Mouse (Mus musculus) stomach, postnatal 0 days (tissue): ENCODE measurements around the gene Prkg1.

Source experiments
- CTCF ChIP-seq: IDR thresholded peaks from 2 replicates; pipeline ENCODE4 v1.5.1; 2016; ENCODE audit warnings: antibody characterized with exemption, low read depth, mild to moderate bottlenecking, moderate library complexity
- EP300 ChIP-seq: optimal IDR thresholded peaks from 2 replicates; pipeline ENCODE3; 2016; ENCODE audit warnings: antibody characterized with exemption

DNA sequence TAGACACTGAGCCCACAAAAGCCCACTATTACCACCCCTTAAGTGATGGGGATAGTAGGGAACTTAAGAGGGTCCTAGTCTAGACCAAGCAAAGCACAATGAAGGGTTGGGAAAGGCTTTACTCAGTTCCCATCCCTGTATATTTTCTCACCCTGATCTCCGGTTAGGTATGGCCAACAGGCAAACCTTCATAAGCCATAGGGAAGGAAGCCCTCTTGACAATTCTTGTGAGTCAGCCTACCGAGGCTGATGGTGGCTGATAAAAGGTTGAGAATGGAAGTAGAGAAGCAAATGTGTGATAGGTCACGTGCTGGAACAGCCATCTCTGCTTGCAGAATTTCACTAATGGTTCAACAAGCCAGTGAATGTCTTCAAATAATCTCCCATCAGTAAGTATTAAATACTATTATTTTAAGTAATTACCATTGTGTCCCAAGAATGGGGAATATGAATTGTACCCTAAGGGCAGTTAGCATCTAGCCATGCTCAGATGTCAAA lies 16.7 kb upstream of the Prkg1 start:
- TF ChIP-seq EP300 (no peak), CTCF (no peak)
